Mouse (Mus musculus): ENCODE measurements around the gene Met. TPM values are rescaled to one million over a fixed set of nuclear protein-coding genes. Genes with fewer than 3 reads are reported as not detected.

The Met gene
- polyA plus RNA-seq, 1 experiment from 2014 or later, result 1.8 TPM

- WGBS, result 78% methylated on average over 7 of the region's 7 CpGs
- no peak for ATAC-seq
- Histone ChIP-seq H3K9ac (ENCODE audit: low read depth, low read length) (no peak overlapping the region), H3K27me3 (replicated peaks; ENCODE audit: control insufficient read depth, insufficient read depth, low read length) (peaks cover 3% of the 10 kb centered on the region), H3K9me3 (ENCODE audit: control insufficient read depth, low read length) (no peaks in the 10 kb centered on the region), H3K36me3 (ENCODE audit: control insufficient read depth, insufficient read depth, low read length) (no peaks in the 10 kb centered on the region), H3K4me3 (ENCODE audit: low read length) (no peak overlapping the region), H3K4me2 (ENCODE audit: low read length) (no peak overlapping the region), H3K4me1 (ENCODE audit: control insufficient read depth, insufficient read depth, low read depth, low read length) (peaks cover 9% of the 10 kb centered on the region), H3K27ac (ENCODE audit: low read depth, low read length) (no peak overlapping the region)
These were observed 2.2 kb upstream of the Met start for GRCm38 (mm10) chr6:17461435-17461834.

GRCm38 (mm10) chr6:17464281-17465025 is 853 bp downstream of the Met start:
- no peaks in the 10 kb centered on the region for H3K9me3 ChIP-seq (ENCODE audit: control insufficient read depth, low read length)
- peaks cover 3% of the 10 kb centered on the region for H3K27me3 ChIP-seq (replicated peaks; ENCODE audit: control insufficient read depth, insufficient read depth, low read length)
- H3K4me1 ChIP-seq (ENCODE audit: control insufficient read depth, insufficient read depth, low read depth, low read length), result peaks cover 9% of the 10 kb centered on the region
- H3K36me3 ChIP-seq (ENCODE audit: control insufficient read depth, insufficient read depth, low read length), result no peaks in the 10 kb centered on the region
- no peak overlapping the region for H3K27ac ChIP-seq (ENCODE audit: low read depth, low read length)
- H3K9ac ChIP-seq (ENCODE audit: low read depth, low read length), result peak overlapping the region; percentile 67
- 8% methylated on average over 15 of the region's 15 CpGs for WGBS
- H3K4me2 ChIP-seq (ENCODE audit: low read length), result peak overlapping the region; percentile 100
- peak; percentile 67 for ATAC-seq
- peak overlapping the region; percentile 80 for H3K4me3 ChIP-seq (ENCODE audit: low read length)

GRCm38 (mm10) chr6:17466526-17466925 is 2.9 kb downstream of the Met start:
- ATAC-seq, result no peak
- Histone ChIP-seq H3K9ac (ENCODE audit: low read depth, low read length) (no peak overlapping the region), H3K27ac (ENCODE audit: low read depth, low read length) (no peak overlapping the region), H3K4me1 (ENCODE audit: control insufficient read depth, insufficient read depth, low read depth, low read length) (peaks cover 9% of the 10 kb centered on the region), H3K27me3 (replicated peaks; ENCODE audit: control insufficient read depth, insufficient read depth, low read length) (peaks cover 3% of the 10 kb centered on the region), H3K36me3 (ENCODE audit: control insufficient read depth, insufficient read depth, low read length) (no peaks in the 10 kb centered on the region), H3K9me3 (ENCODE audit: control insufficient read depth, low read length) (no peaks in the 10 kb centered on the region), H3K4me2 (ENCODE audit: low read length) (no peak overlapping the region), H3K4me3 (ENCODE audit: low read length) (no peak overlapping the region)
- WGBS, result 85% methylated on average over 3 of the region's 3 CpGs

GRCm38 (mm10) chr6:17468993-17469392 is 5.4 kb downstream of the Met start:
- Histone ChIP-seq H3K9me3 (ENCODE audit: control insufficient read depth, low read length) (no peaks in the 10 kb centered on the region), H3K4me2 (ENCODE audit: low read length) (no peak overlapping the region), H3K27me3 (replicated peaks; ENCODE audit: control insufficient read depth, insufficient read depth, low read length) (peaks cover 3% of the 10 kb centered on the region), H3K4me3 (ENCODE audit: low read length) (no peak overlapping the region), H3K4me1 (ENCODE audit: control insufficient read depth, insufficient read depth, low read depth, low read length) (peaks cover 4% of the 10 kb centered on the region; the same call in 1 of the 2 replicates), H3K9ac (ENCODE audit: low read depth, low read length) (no peak overlapping the region), H3K36me3 (ENCODE audit: control insufficient read depth, insufficient read depth, low read length) (no peaks in the 10 kb centered on the region), H3K27ac (ENCODE audit: low read depth, low read length) (no peak overlapping the region)
- ATAC-seq, result no peak
- 89% methylated on average over 5 of the region's 5 CpGs for WGBS

GRCm38 (mm10) chr6:17473128-17473527 is 9.5 kb downstream of the Met start:
- no peaks in the 10 kb centered on the region for H3K36me3 ChIP-seq (ENCODE audit: control insufficient read depth, insufficient read depth, low read length)
- H3K4me1 ChIP-seq (ENCODE audit: control insufficient read depth, insufficient read depth, low read depth, low read length), result no peaks in the 10 kb centered on the region
- H3K4me2 ChIP-seq (ENCODE audit: low read length), result no peak overlapping the region
- no peak overlapping the region for H3K9ac ChIP-seq (ENCODE audit: low read depth, low read length)
- H3K27ac ChIP-seq (ENCODE audit: low read depth, low read length), result no peak overlapping the region
- H3K9me3 ChIP-seq (ENCODE audit: control insufficient read depth, low read length), result no peaks in the 10 kb centered on the region
- H3K27me3 ChIP-seq (replicated peaks; ENCODE audit: control insufficient read depth, insufficient read depth, low read length), result no peaks in the 10 kb centered on the region
- ATAC-seq, result no peak
- no peak overlapping the region for H3K4me3 ChIP-seq (ENCODE audit: low read length)
- 90% methylated on average over 3 of the region's 3 CpGs for WGBS

GRCm38 (mm10) chr6:17477823-17478222 is 14.2 kb downstream of the Met start:
- H3K27me3 ChIP-seq (replicated peaks; ENCODE audit: control insufficient read depth, insufficient read depth, low read length), result no peaks in the 10 kb centered on the region
- no peak for ATAC-seq
- WGBS, result 76% methylated on average over 1 of the region's 1 CpGs

GRCm38 (mm10) chr6:17478252-17478651 is 14.7 kb downstream of the Met start:
- no peak overlapping the region for H3K4me2 ChIP-seq (ENCODE audit: low read length)
- H3K27me3 ChIP-seq (replicated peaks; ENCODE audit: control insufficient read depth, insufficient read depth, low read length), result no peaks in the 10 kb centered on the region
- no peaks in the 10 kb centered on the region for H3K36me3 ChIP-seq (ENCODE audit: control insufficient read depth, insufficient read depth, low read length)
- no peak overlapping the region for H3K9ac ChIP-seq (ENCODE audit: low read depth, low read length)
- no peaks in the 10 kb centered on the region for H3K4me1 ChIP-seq (ENCODE audit: control insufficient read depth, insufficient read depth, low read depth, low read length)
- H3K9me3 ChIP-seq (ENCODE audit: control insufficient read depth, low read length), result no peaks in the 10 kb centered on the region
- no peak for ATAC-seq
- WGBS, result 82% methylated on average over 6 of the region's 6 CpGs
- H3K4me3 ChIP-seq (ENCODE audit: low read length), result no peak overlapping the region
- H3K27ac ChIP-seq (ENCODE audit: low read depth, low read length), result no peak overlapping the region

More at GRCm38 (mm10) chr6:17477823-17478222, 14.2 kb downstream of the Met start:
- Histone ChIP-seq H3K27ac (ENCODE audit: low read depth, low read length) (no peak overlapping the region), H3K9me3 (ENCODE audit: control insufficient read depth, low read length) (no peaks in the 10 kb centered on the region), H3K4me3 (ENCODE audit: low read length) (no peak overlapping the region), H3K4me2 (ENCODE audit: low read length) (no peak overlapping the region), H3K36me3 (ENCODE audit: control insufficient read depth, insufficient read depth, low read length) (no peaks in the 10 kb centered on the region), H3K9ac (ENCODE audit: low read depth, low read length) (no peak overlapping the region), H3K4me1 (ENCODE audit: control insufficient read depth, insufficient read depth, low read depth, low read length) (no peaks in the 10 kb centered on the region)

GRCm38 (mm10) chr6:17478838-17479570 is 15.4 kb downstream of the Met start:
- Histone ChIP-seq H3K4me1 (ENCODE audit: control insufficient read depth, insufficient read depth, low read depth, low read length) (no peaks in the 10 kb centered on the region), H3K9me3 (ENCODE audit: control insufficient read depth, low read length) (no peaks in the 10 kb centered on the region), H3K36me3 (ENCODE audit: control insufficient read depth, insufficient read depth, low read length) (no peaks in the 10 kb centered on the region), H3K27me3 (replicated peaks; ENCODE audit: control insufficient read depth, insufficient read depth, low read length) (no peaks in the 10 kb centered on the region), H3K9ac (ENCODE audit: low read depth, low read length) (no peak overlapping the region), H3K27ac (ENCODE audit: low read depth, low read length) (no peak overlapping the region), H3K4me2 (ENCODE audit: low read length) (no peak overlapping the region), H3K4me3 (ENCODE audit: low read length) (no peak overlapping the region)
- no peak for ATAC-seq
- 78% methylated on average over 10 of the region's 10 CpGs for WGBS

- H3K36me3 ChIP-seq (ENCODE audit: control insufficient read depth, insufficient read depth, low read length), result no peaks in the 10 kb centered on the region
- no peaks in the 10 kb centered on the region for H3K27me3 ChIP-seq (replicated peaks; ENCODE audit: control insufficient read depth, insufficient read depth, low read length)
- H3K4me3 ChIP-seq (ENCODE audit: low read length), result no peak overlapping the region
- WGBS, result 86% methylated on average over 4 of the region's 4 CpGs
- no peaks in the 10 kb centered on the region for H3K4me1 ChIP-seq (ENCODE audit: control insufficient read depth, insufficient read depth, low read depth, low read length)
- no peak overlapping the region for H3K9ac ChIP-seq (ENCODE audit: low read depth, low read length)
- H3K27ac ChIP-seq (ENCODE audit: low read depth, low read length), result no peak overlapping the region
- no peaks in the 10 kb centered on the region for H3K9me3 ChIP-seq (ENCODE audit: control insufficient read depth, low read length)
- H3K4me2 ChIP-seq (ENCODE audit: low read length), result no peak overlapping the region
- ATAC-seq, result no peak
These were observed 17.5 kb downstream of the Met start for GRCm38 (mm10) chr6:17481068-17481467.
